Mouse (Mus musculus): ENCODE data around the gene Chrnb4. TPM values are rescaled to one million over a fixed set of nuclear protein-coding genes. Genes with fewer than 3 reads are reported as not detected.
A peak's percentile ranks its signal among the peaks of the same experiment; 100 is the strongest.

The Chrnb4 gene
- polyA plus RNA-seq, 1 experiment from 2014 or later, result not detected

GRCm38 (mm10) chr9:55046764-55047163 is 1.8 kb downstream of the Chrnb4 start:
- no peak for ATAC-seq (ENCODE audit: low read depth)
- 1% methylated on average over 3 of the region's 3 CpGs for WGBS (ENCODE audit: insufficient replicate concordance)
- no peak for DNase-seq

GRCm38 (mm10) chr9:55045001-55045400 is 3.6 kb downstream of the Chrnb4 start:
- WGBS (ENCODE audit: insufficient replicate concordance), result 56% methylated on average over 2 of the region's 2 CpGs
- Histone ChIP-seq H3K36me3 (no peaks in the 10 kb centered on the region), H3K27me3 (peaks cover 27% of the 10 kb centered on the region), H3K27ac (no peak overlapping the region), H3K4me2 (no peak overlapping the region), H3K4me1 (replicated peaks) (peaks cover 6% of the 10 kb centered on the region; the same call in 1 of the 2 replicates), H3K4me3 (replicated peaks) (no peak overlapping the region), H3K9me3 (replicated peaks) (no peaks in the 10 kb centered on the region), H3K9ac (no peak overlapping the region)
- ATAC-seq (ENCODE audit: low read depth) (no peak), DNase-seq (no peak)

More at GRCm38 (mm10) chr9:55046764-55047163, 1.8 kb downstream of the Chrnb4 start:
- H3K36me3 ChIP-seq, result no peaks in the 10 kb centered on the region
- H3K9me3 ChIP-seq (replicated peaks), result no peaks in the 10 kb centered on the region
- H3K27me3 ChIP-seq, result peaks cover 23% of the 10 kb centered on the region
- no peak overlapping the region for H3K27ac ChIP-seq
- no peak overlapping the region for H3K4me3 ChIP-seq (replicated peaks)
- peaks cover 6% of the 10 kb centered on the region; the same call in 1 of the 2 replicates for H3K4me1 ChIP-seq (replicated peaks)
- no peak overlapping the region for H3K4me2 ChIP-seq
- H3K9ac ChIP-seq, result no peak overlapping the region

GRCm38 (mm10) chr9:55043688-55044087 is 4.9 kb downstream of the Chrnb4 start:
- 37% methylated on average over 8 of the region's 8 CpGs for WGBS (ENCODE audit: insufficient replicate concordance)
- DNase-seq, result no peak
- H3K4me1 ChIP-seq (replicated peaks), result peaks cover 6% of the 10 kb centered on the region; the same call in 1 of the 2 replicates
- H3K9me3 ChIP-seq (replicated peaks), result no peaks in the 10 kb centered on the region
- H3K4me3 ChIP-seq (replicated peaks), result no peak overlapping the region
- no peak for ATAC-seq (ENCODE audit: low read depth)
- H3K27ac ChIP-seq, result no peak overlapping the region
- H3K9ac ChIP-seq, result no peak overlapping the region
- H3K36me3 ChIP-seq, result no peaks in the 10 kb centered on the region
- no peak overlapping the region for H3K4me2 ChIP-seq
- peaks cover 21% of the 10 kb centered on the region for H3K27me3 ChIP-seq

- Histone ChIP-seq H3K27me3 (0 out of 2 replicates have a peak, but pooled peaks cover 4% of the 10 kb centered on the region), H3K4me2 (no peak overlapping the region), H3K4me3 (replicated peaks) (no peak overlapping the region), H3K9me3 (replicated peaks) (no peaks in the 10 kb centered on the region), H3K4me1 (replicated peaks) (no peaks in the 10 kb centered on the region), H3K9ac (no peak overlapping the region), H3K27ac (no peak overlapping the region), H3K36me3 (no peaks in the 10 kb centered on the region)
- DNase-seq, result no peak
- ATAC-seq (ENCODE audit: low read depth), result no peak
- WGBS (ENCODE audit: insufficient replicate concordance), result 60% methylated on average over 2 of the region's 2 CpGs
Observed at GRCm38 (mm10) chr9:55041389-55041788, 7.2 kb downstream of the Chrnb4 start.

- H3K27me3 ChIP-seq, result 0 out of 2 replicates have a peak, but pooled peaks cover 4% of the 10 kb centered on the region
- H3K9ac ChIP-seq, result no peak overlapping the region
- H3K4me2 ChIP-seq, result no peak overlapping the region
- no peaks in the 10 kb centered on the region for H3K36me3 ChIP-seq
- ATAC-seq (ENCODE audit: low read depth) (no peak), DNase-seq (no peak)
- no peaks in the 10 kb centered on the region for H3K9me3 ChIP-seq (replicated peaks)
- H3K4me1 ChIP-seq (replicated peaks), result no peaks in the 10 kb centered on the region
- no peak overlapping the region for H3K4me3 ChIP-seq (replicated peaks)
- H3K27ac ChIP-seq, result no peak overlapping the region
- WGBS (ENCODE audit: insufficient replicate concordance), result 62% methylated on average over 5 of the region's 5 CpGs
Observed at GRCm38 (mm10) chr9:55039983-55040382, 8.6 kb downstream of the Chrnb4 start.

GRCm38 (mm10) chr9:55038948-55039347 is 9.6 kb downstream of the Chrnb4 start:
- 62% methylated on average over 8 of the region's 8 CpGs for WGBS (ENCODE audit: insufficient replicate concordance)
- no peaks in the 10 kb centered on the region for H3K36me3 ChIP-seq
- ATAC-seq (ENCODE audit: low read depth) (no peak), DNase-seq (no peak)
- H3K27me3 ChIP-seq, result 0 out of 2 replicates have a peak, but pooled peaks cover 4% of the 10 kb centered on the region
- no peaks in the 10 kb centered on the region for H3K9me3 ChIP-seq (replicated peaks)
- H3K4me2 ChIP-seq, result no peak overlapping the region
- no peak overlapping the region for H3K4me3 ChIP-seq (replicated peaks)
- H3K27ac ChIP-seq, result no peak overlapping the region
- H3K9ac ChIP-seq, result no peak overlapping the region
- no peaks in the 10 kb centered on the region for H3K4me1 ChIP-seq (replicated peaks)

GRCm38 (mm10) chr9:55031435-55032167 is 17.0 kb downstream of the Chrnb4 start:
- no peak overlapping the region for H3K4me2 ChIP-seq
- no peaks in the 10 kb centered on the region for H3K4me1 ChIP-seq (replicated peaks)
- no peak overlapping the region for H3K27ac ChIP-seq
- DNase-seq, result no peak
- H3K27me3 ChIP-seq, result peaks cover 30% of the 10 kb centered on the region
- H3K9me3 ChIP-seq (replicated peaks), result no peaks in the 10 kb centered on the region
- H3K4me3 ChIP-seq (replicated peaks), result no peak overlapping the region
- no peak for ATAC-seq (ENCODE audit: low read depth)
- 42% methylated on average over 6 of the region's 6 CpGs for WGBS (ENCODE audit: insufficient replicate concordance)
- H3K36me3 ChIP-seq, result no peaks in the 10 kb centered on the region
- H3K9ac ChIP-seq, result no peak overlapping the region

- H3K4me2 ChIP-seq, result 0 out of 2 replicates have a peak within 1 kb of the TSS, but pooled peaks have one; percentile 12
Observed at GRCm38 (mm10) chr9:55026275-55026663, 22.3 kb downstream of the Chrnb4 start, which contains the start of gene Chrna3. Gene Chrna3, minus strand, starts transcription at chr9:55026562.

GRCm38 (mm10) chr9:55025534-55026274 is 22.9 kb downstream of the Chrnb4 start:
- no peaks in the 10 kb centered on the region for H3K36me3 ChIP-seq
- H3K4me3 ChIP-seq (replicated peaks), result no peak overlapping the region
- no peaks in the 10 kb centered on the region for H3K9me3 ChIP-seq (replicated peaks)
- H3K9ac ChIP-seq, result no peak overlapping the region
- DNase-seq (no peak), ATAC-seq (ENCODE audit: low read depth) (no peak)
- H3K27me3 ChIP-seq, result peaks cover 52% of the 10 kb centered on the region
- H3K27ac ChIP-seq, result no peak overlapping the region
- H3K4me2 ChIP-seq, result 0 out of 2 replicates have a peak overlapping the region, but pooled peaks have one; percentile 12
- H3K4me1 ChIP-seq (replicated peaks), result no peaks in the 10 kb centered on the region
- WGBS (ENCODE audit: insufficient replicate concordance), result 14% methylated on average over 38 of the region's 38 CpGs

More at GRCm38 (mm10) chr9:55026275-55026663, 22.3 kb downstream of the Chrnb4 start, which contains the start of gene Chrna3:
- Histone ChIP-seq H3K27ac (no peak within 1 kb of the TSS), H3K9me3 (replicated peaks) (no peaks in the 10 kb centered on the region), H3K36me3 (no peaks in the 10 kb centered on the region), H3K27me3 (peaks cover 53% of the 10 kb centered on the region), H3K4me1 (replicated peaks) (no peaks in the 10 kb centered on the region), H3K9ac (no peak within 1 kb of the TSS), H3K4me3 (replicated peaks) (no peak within 1 kb of the TSS; the same call in 1 of the 2 replicates)
- 3% methylated on average over 39 of the region's 39 CpGs for WGBS (ENCODE audit: insufficient replicate concordance)
- no peak for ATAC-seq (ENCODE audit: low read depth)
- DNase-seq, result no peak

- H3K9ac ChIP-seq, result no peak overlapping the region
- no peak overlapping the region for H3K4me2 ChIP-seq
- no peaks in the 10 kb centered on the region for H3K9me3 ChIP-seq (replicated peaks)
- no peaks in the 10 kb centered on the region for H3K4me1 ChIP-seq (replicated peaks)
- no peaks in the 10 kb centered on the region for H3K36me3 ChIP-seq
- WGBS (ENCODE audit: insufficient replicate concordance), result 30% methylated on average over 13 of the region's 13 CpGs
- H3K27ac ChIP-seq, result no peak overlapping the region
- no peak overlapping the region for H3K4me3 ChIP-seq (replicated peaks)
- peak; percentile 23 for DNase-seq
- ATAC-seq (ENCODE audit: low read depth), result no peak
- H3K27me3 ChIP-seq, result peaks cover 47% of the 10 kb centered on the region
Observed at GRCm38 (mm10) chr9:55023902-55024583, 24.5 kb downstream of the Chrnb4 start.

GRCm38 (mm10) chr9:55023326-55023725 is 25.3 kb downstream of the Chrnb4 start:
- Histone ChIP-seq H3K9ac (no peak overlapping the region), H3K27ac (no peak overlapping the region), H3K4me2 (no peak overlapping the region), H3K27me3 (peaks cover 45% of the 10 kb centered on the region), H3K4me1 (replicated peaks) (no peaks in the 10 kb centered on the region), H3K36me3 (no peaks in the 10 kb centered on the region), H3K9me3 (replicated peaks) (no peaks in the 10 kb centered on the region), H3K4me3 (replicated peaks) (no peak overlapping the region)
- DNase-seq, result no peak
- WGBS (ENCODE audit: insufficient replicate concordance), result 59% methylated on average over 5 of the region's 5 CpGs
- ATAC-seq (ENCODE audit: low read depth), result no peak
